Mouse (Mus musculus): ENCODE measurements around the gene Faf2. TPM values are rescaled to one million over a fixed set of nuclear protein-coding genes. Genes with fewer than 3 reads are reported as not detected.

Faf2 gene
- polyA plus RNA-seq (2012) = 22.1 and 26.1 TPM in 2 replicates

- TF ChIP-seq GATA1 (IDR thresholded peaks at IDR 0.05; ENCODE audit: low read length) = no peak
Measured at GRCm38 (mm10) chr13:54621155-54621932, at the start of gene Faf2. Gene Faf2, plus strand, starts transcription at chr13:54621784.

GRCm38 (mm10) chr13:54572621-54573020 is 49.0 kb upstream of the Faf2 start:
- no peak for TF ChIP-seq GATA1 (IDR thresholded peaks at IDR 0.05; ENCODE audit: low read length)

- no peak for TF ChIP-seq GATA1 (IDR thresholded peaks at IDR 0.05; ENCODE audit: low read length)
Measured at GRCm38 (mm10) chr13:54574854-54575481, 46.6 kb upstream of the Faf2 start, which contains the start of gene Arl10. Gene Arl10, plus strand, starts transcription at chr13:54575015.

GRCm38 (mm10) chr13:54575489-54575888 is 46.1 kb upstream of the Faf2 start:
- TF ChIP-seq GATA1 (IDR thresholded peaks at IDR 0.05; ENCODE audit: low read length) = no peak

GRCm38 (mm10) chr13:54577652-54578507 is 43.7 kb upstream of the Faf2 start:
- TF ChIP-seq GATA1 (IDR thresholded peaks at IDR 0.05; ENCODE audit: low read length) = no peak

- TF ChIP-seq GATA1 (IDR thresholded peaks at IDR 0.05; ENCODE audit: low read length) = no peak
Measured at GRCm38 (mm10) chr13:54581385-54581784, 40.2 kb upstream of the Faf2 start.

- no peak for TF ChIP-seq GATA1 (IDR thresholded peaks at IDR 0.05; ENCODE audit: low read length)
Measured at GRCm38 (mm10) chr13:54582126-54582525, 39.5 kb upstream of the Faf2 start.

GRCm38 (mm10) chr13:54582860-54583259 is 38.7 kb upstream of the Faf2 start:
- TF ChIP-seq GATA1 (IDR thresholded peaks at IDR 0.05; ENCODE audit: low read length) = no peak

GRCm38 (mm10) chr13:54585831-54586230 is 35.8 kb upstream of the Faf2 start:
- no peak for TF ChIP-seq GATA1 (IDR thresholded peaks at IDR 0.05; ENCODE audit: low read length)

GRCm38 (mm10) chr13:54589414-54589995 is 32.1 kb upstream of the Faf2 start:
- TF ChIP-seq GATA1 (IDR thresholded peaks at IDR 0.05; ENCODE audit: low read length) = no peak

GRCm38 (mm10) chr13:54589996-54590951 is 31.3 kb upstream of the Faf2 start, which contains the start of the genes Nop16 and Higd2a:
Gene Nop16, minus strand, starts transcription at chr13:54590090.
Gene Higd2a, plus strand, starts transcription at chr13:54590207.
- no peak for TF ChIP-seq GATA1 (IDR thresholded peaks at IDR 0.05; ENCODE audit: low read length)

- TF ChIP-seq GATA1 (IDR thresholded peaks at IDR 0.05; ENCODE audit: low read length) = no peak
Measured at GRCm38 (mm10) chr13:54591776-54592356, 29.7 kb upstream of the Faf2 start.

- no peak for TF ChIP-seq GATA1 (IDR thresholded peaks at IDR 0.05; ENCODE audit: low read length)
Measured at GRCm38 (mm10) chr13:54593617-54594016, 28.0 kb upstream of the Faf2 start.
